Mouse (Mus musculus): ENCODE data around the gene Styxl1. TPM values are rescaled to one million over a fixed set of nuclear protein-coding genes. Genes with fewer than 3 reads are reported as not detected.
A peak's percentile ranks its signal among the peaks of the same experiment; 100 is the strongest.

Styxl1 gene
- polyA plus RNA-seq, 1 experiment from 2014 or later = 0.30 TPM

DNA sequence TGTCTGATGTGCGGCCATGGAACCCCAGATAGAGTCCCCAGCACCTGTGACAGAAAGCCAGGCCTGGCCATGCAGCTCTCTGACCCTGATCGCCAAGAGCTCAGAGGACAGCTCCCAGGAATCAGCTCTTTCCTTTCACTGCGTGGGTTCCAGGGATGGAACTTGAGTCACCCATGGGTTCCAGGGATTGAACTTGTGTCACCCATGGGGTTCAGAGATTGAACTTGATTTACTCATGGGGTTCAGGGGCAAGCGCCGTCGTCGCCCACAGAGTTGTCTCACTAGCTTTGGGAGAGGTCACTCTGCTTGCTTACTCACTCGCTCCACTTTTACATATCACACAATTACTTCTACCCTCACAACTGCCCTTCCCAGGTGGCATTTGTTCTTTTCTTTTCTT lies 57.1 kb downstream of the Styxl1 start:
- 92% methylated on average over 8 of the region's 8 CpGs for WGBS
- ATAC-seq = no peak
- Histone ChIP-seq H3K27me3 (replicated peaks) (no peaks in the 10 kb centered on the region), H3K4me1 (replicated peaks) (peaks cover 21% of the 10 kb centered on the region), H3K9ac (no peak overlapping the region), H3K9me3 (no peaks in the 10 kb centered on the region), H3K36me3 (0 out of 2 replicates have a peak, but pooled peaks cover 15% of the 10 kb centered on the region), H3K4me2 (replicated peaks) (no peak overlapping the region), H3K27ac (no peak overlapping the region), H3K4me3 (replicated peaks) (no peak overlapping the region)

DNA sequence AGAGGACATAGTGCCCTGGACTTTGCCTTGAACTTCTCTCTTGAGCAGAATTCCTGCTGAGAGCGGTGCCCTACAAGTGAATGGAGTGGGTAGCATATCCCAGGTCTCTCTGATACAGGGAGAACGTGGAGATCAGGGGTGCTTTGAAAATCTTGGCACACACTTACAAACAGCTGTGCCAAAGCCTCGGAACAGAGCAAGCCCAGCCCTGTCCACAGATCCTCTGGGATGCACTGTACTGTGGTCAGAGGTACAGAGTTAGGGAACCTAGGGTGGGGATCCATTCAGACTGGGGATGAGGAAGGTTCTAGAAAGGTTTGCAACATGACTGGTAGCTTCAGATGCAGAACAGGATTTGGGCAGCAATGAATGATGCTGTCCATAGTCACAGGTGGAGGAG lies 58.1 kb downstream of the Styxl1 start:
- H3K4me1 ChIP-seq (replicated peaks) = peaks cover 11% of the 10 kb centered on the region
- 74% methylated on average over 3 of the region's 3 CpGs for WGBS
- ATAC-seq = no peak
- 0 out of 2 replicates have a peak, but pooled peaks cover 18% of the 10 kb centered on the region for H3K36me3 ChIP-seq
- no peak overlapping the region for H3K4me3 ChIP-seq (replicated peaks)
- H3K4me2 ChIP-seq (replicated peaks) = no peak overlapping the region
- no peak overlapping the region for H3K9ac ChIP-seq
- H3K9me3 ChIP-seq = no peaks in the 10 kb centered on the region
- H3K27ac ChIP-seq = no peak overlapping the region
- H3K27me3 ChIP-seq (replicated peaks) = no peaks in the 10 kb centered on the region

DNA sequence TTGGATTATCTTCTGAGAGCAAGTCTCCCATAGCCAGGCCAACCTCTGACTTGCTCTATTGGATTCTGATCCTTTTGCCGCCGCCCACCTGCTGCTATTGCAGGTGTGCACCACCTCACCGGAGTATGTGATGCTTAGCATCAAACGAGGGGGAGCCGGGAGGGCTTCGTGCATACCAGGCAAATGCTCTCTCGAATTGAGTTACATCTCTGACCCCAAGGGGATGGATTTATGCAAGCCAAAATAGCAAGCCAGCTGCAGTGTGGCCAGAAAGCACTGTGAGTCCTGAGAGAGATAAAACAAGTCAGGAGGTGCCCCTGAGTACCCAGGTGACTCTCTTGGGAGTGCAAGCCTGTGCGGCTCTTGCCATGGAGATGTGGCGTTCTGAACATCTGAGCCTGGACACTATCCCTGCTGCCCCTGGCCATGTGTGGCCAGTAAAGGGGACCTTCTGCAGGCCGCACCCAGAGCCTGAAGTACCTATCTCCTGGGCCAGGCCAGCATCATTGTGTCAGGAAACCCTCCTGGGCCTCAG lies 58.5 kb downstream of the Styxl1 start:
- no peaks in the 10 kb centered on the region for H3K9me3 ChIP-seq
- 88% methylated on average over 10 of the region's 10 CpGs for WGBS
- no peak overlapping the region for H3K4me2 ChIP-seq (replicated peaks)

DNA sequence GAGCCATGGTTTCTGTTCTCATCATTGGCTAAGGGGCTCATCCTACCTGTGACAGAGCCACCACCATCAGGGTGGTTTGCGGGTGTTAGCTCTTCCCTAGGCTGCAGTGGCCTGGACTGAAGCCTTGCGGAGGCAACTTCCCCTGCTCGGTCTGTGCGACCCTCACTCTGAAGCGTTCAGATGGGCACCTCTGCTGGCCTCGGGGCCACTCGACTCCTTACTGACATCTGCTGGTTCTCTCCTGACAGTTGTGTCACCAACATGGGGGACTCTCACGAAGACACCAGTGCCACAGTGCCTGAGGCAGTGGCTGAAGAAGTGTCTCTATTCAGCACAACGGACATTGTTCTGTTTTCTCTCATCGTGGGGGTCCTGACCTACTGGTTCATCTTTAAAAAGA lies 62.6 kb downstream of the Styxl1 start:
- 62% methylated on average over 10 of the region's 10 CpGs for WGBS

More for the DNA sequence above, 58.5 kb downstream of the Styxl1 start:
- peaks cover 6% of the 10 kb centered on the region for H3K4me1 ChIP-seq (replicated peaks)
- H3K9ac ChIP-seq = no peak overlapping the region
- 0 out of 2 replicates have a peak, but pooled peaks cover 18% of the 10 kb centered on the region for H3K36me3 ChIP-seq
- H3K27ac ChIP-seq = no peak overlapping the region
- no peaks in the 10 kb centered on the region for H3K27me3 ChIP-seq (replicated peaks)
- no peak overlapping the region for H3K4me3 ChIP-seq (replicated peaks)
- ATAC-seq = no peak

DNA sequence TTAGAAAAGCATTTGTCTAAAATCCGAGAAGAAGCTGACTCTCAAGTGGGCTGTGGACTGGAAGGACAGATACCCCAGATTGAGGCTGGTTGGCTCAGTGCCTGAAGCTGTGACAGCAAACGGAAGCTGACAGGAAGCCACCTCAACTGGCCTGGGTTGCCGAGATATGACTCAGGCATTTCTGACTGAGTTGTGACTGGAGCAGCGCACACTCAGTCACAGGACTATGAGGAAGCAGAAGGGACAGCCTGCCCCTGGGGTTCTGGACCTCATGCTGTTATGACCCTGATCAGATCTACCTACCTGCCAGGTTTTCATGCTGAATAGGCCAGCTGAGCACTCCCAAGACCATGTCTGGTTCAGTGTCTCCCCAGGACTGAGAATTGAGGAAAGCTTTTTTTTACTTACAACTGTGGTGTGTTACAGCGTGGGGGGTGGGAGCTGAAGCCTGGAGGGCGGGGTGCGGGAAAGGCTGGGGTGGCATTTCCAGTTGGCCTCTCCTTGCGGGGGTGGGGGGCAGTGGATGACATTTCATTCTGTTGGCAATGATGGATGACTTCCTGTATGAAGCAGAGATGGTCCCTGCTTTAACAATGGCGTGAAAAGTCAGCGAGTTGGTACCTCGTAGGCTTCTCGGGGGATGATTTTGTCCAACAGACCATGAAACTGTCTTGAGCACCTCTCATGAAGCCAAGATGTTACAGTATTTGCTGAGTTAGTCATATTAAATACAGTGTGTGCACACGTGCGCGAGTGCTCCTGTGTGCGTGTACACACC lies 64.6 kb downstream of the Styxl1 start:
- no peak overlapping the region for H3K9ac ChIP-seq
- peaks cover 9% of the 10 kb centered on the region for H3K4me1 ChIP-seq (replicated peaks)
- H3K4me2 ChIP-seq (replicated peaks) = no peak overlapping the region
- H3K4me3 ChIP-seq (replicated peaks) = no peak overlapping the region
- H3K9me3 ChIP-seq = no peaks in the 10 kb centered on the region
- H3K36me3 ChIP-seq = 0 out of 2 replicates have a peak, but pooled peaks cover 14% of the 10 kb centered on the region
- H3K27ac ChIP-seq = no peak overlapping the region
- ATAC-seq = peak; percentile 75; the same call in 1 of the 2 replicates
- H3K27me3 ChIP-seq (replicated peaks) = no peaks in the 10 kb centered on the region
- WGBS = 61% methylated on average over 16 of the region's 16 CpGs

More for the DNA sequence above, 62.6 kb downstream of the Styxl1 start:
- no peaks in the 10 kb centered on the region for H3K9me3 ChIP-seq
- H3K27me3 ChIP-seq (replicated peaks) = no peaks in the 10 kb centered on the region
- H3K4me1 ChIP-seq (replicated peaks) = peaks cover 9% of the 10 kb centered on the region
- no peak overlapping the region for H3K9ac ChIP-seq
- H3K36me3 ChIP-seq = 0 out of 2 replicates have a peak, but pooled peaks cover 18% of the 10 kb centered on the region
- no peak for ATAC-seq
- H3K4me3 ChIP-seq (replicated peaks) = no peak overlapping the region
- no peak overlapping the region for H3K27ac ChIP-seq
- no peak overlapping the region for H3K4me2 ChIP-seq (replicated peaks)

DNA sequence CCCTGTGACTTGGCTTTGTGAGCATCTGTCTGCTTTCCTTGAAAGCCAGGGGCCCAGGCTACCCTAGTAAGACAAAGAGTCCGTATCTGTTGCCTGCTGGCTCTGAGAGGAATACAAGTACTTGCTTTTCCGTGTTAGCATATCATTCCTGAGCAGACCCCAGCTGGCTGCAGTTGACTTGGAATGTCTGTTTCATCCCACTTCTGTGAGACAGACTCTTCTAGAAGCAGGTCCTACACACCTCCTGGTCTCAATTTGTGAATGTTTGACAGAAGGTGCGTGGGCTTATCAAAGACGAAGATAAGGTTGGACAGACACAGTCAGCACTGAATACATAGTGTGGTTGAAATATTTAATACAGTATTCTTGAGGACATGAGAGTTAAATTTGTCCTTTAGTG lies 65.4 kb downstream of the Styxl1 start:
- 56% methylated on average over 4 of the region's 4 CpGs for WGBS
- H3K9ac ChIP-seq = no peak overlapping the region
- peaks cover 9% of the 10 kb centered on the region for H3K4me1 ChIP-seq (replicated peaks)
- no peak overlapping the region for H3K4me3 ChIP-seq (replicated peaks)
- H3K4me2 ChIP-seq (replicated peaks) = no peak overlapping the region
- H3K27ac ChIP-seq = no peak overlapping the region
- 0 out of 2 replicates have a peak, but pooled peaks cover 14% of the 10 kb centered on the region for H3K36me3 ChIP-seq
- no peaks in the 10 kb centered on the region for H3K27me3 ChIP-seq (replicated peaks)
- H3K9me3 ChIP-seq = no peaks in the 10 kb centered on the region
- no peak for ATAC-seq

DNA sequence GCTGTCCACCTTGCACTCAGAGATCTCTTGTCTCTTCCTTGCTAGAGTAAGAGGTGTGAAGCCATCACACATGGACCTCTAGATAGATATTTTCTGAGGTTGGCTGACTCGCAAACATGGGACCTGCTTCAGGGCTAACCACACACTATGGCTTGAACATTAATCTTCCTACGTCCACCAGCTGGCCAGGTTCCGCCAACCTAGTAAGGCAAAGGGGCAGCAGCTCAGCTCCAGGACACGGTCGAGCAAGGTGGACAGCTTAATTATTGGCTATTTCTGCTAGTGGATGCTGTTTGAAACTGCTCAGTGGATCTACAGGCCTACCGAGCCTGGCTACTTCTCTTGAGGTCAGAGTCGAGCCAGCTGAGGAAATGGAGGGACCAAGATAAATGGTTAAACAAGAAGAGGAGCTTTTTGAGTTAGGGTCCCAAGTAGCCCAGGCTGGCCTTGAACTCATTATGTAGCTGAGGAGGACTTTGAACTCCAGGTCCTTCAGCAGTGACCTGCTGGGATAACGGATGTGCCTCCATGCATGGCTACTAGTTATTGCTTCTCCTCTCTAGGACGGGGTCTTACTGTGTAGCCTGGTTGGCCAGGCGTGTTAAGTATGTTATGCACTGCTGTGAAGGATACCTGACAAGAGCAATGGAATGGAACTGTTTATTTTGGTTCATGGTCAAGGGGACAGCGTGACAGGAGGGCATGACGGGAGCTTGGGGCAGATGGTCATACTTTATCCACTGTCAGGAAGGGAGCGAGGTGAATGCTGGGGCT lies 66.4 kb downstream of the Styxl1 start:
- Histone ChIP-seq H3K36me3 (0 out of 2 replicates have a peak, but pooled peaks cover 7% of the 10 kb centered on the region), H3K4me3 (replicated peaks) (no peak overlapping the region), H3K4me2 (replicated peaks) (no peak overlapping the region), H3K4me1 (replicated peaks) (peaks cover 9% of the 10 kb centered on the region), H3K9me3 (no peaks in the 10 kb centered on the region), H3K27ac (no peak overlapping the region), H3K27me3 (replicated peaks) (no peaks in the 10 kb centered on the region), H3K9ac (no peak overlapping the region)
- 89% methylated on average over 13 of the region's 13 CpGs for WGBS
- ATAC-seq = no peak

DNA sequence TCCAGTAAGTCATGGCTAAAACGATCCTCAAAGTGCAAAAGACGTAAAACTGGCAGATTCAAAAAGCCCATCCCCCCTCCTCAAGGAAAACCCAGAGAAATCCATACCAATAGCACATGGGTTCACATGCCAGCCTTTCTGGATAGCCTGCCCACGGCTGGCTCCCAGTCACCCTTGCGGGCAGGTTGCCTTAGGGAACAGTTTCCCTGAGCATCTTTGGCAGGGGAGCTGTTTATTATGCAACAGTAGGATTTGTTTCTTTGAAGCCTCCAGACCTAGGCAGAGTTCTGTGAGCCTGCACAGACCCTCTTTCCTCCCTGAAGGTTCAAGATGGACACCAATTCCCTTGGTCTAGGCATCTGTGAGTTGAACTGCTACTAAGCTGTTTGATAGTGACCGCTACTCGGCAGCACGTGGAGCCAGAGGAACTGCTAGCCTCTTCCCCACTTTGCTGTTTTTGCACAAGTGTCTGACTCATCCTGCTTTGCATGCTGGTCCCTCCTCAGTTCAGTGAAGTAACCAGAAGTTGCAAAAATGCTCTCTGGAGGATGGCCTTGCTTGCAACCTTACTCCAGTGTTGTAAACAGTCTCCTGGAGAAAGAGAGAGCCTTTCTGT lies 67.5 kb downstream of the Styxl1 start:
- Histone ChIP-seq H3K36me3 (no peaks in the 10 kb centered on the region), H3K27ac (no peak overlapping the region), H3K4me2 (replicated peaks) (no peak overlapping the region), H3K27me3 (replicated peaks) (no peaks in the 10 kb centered on the region), H3K9ac (no peak overlapping the region), H3K4me1 (replicated peaks) (peaks cover 9% of the 10 kb centered on the region), H3K4me3 (replicated peaks) (no peak overlapping the region), H3K9me3 (no peaks in the 10 kb centered on the region)
- no peak for ATAC-seq
- WGBS = 74% methylated on average over 7 of the region's 7 CpGs

DNA sequence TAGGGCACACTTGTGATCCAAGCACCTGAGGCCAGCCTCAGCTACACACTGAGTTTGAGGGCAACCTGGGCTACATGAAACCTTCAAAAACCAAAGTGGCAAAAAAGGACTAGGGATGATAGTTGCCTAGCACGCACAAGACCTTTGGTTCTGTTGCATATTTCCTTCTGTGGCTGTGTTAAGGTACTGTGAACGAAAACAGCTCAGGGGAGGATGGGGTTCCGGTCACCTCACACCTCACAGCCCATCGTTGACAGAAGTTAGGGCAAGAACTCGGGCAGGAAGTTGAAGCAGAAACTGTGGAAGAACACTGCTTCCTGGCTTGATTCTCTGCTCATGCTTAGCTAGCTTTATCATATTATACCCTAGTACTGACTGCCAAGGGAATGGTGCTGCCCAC lies 68.5 kb downstream of the Styxl1 start:
- peaks cover 9% of the 10 kb centered on the region for H3K4me1 ChIP-seq (replicated peaks)
- no peaks in the 10 kb centered on the region for H3K36me3 ChIP-seq
- H3K27ac ChIP-seq = no peak overlapping the region
- no peak overlapping the region for H3K9ac ChIP-seq
- H3K4me2 ChIP-seq (replicated peaks) = no peak overlapping the region
- no peak for ATAC-seq
- H3K9me3 ChIP-seq = no peaks in the 10 kb centered on the region
- H3K27me3 ChIP-seq (replicated peaks) = no peaks in the 10 kb centered on the region
- no peak overlapping the region for H3K4me3 ChIP-seq (replicated peaks)
- WGBS = 91% methylated on average over 5 of the region's 5 CpGs

DNA sequence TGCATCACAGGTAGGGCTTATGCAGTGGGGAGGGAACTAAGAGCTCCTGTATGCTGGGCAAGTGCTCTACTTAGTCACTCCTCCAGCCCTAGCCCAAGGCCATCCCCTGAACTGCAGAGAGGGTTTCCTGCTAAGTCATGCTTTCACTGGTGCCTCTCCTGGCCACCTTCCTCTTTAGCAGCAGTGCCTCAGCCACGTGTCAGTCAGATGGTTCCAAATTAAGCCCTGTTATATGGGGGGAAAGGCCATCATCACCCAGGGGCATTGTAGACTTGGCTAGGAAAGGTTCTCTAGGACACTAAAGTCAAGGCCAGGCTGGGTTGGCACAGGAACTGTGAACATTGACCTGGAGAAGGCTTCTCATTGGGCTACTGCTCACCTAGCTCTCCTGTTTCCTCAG lies 70.3 kb downstream of the Styxl1 start:
- Histone ChIP-seq H3K27me3 (replicated peaks) (no peaks in the 10 kb centered on the region), H3K9me3 (no peaks in the 10 kb centered on the region), H3K9ac (no peak overlapping the region), H3K36me3 (no peaks in the 10 kb centered on the region), H3K27ac (no peak overlapping the region), H3K4me2 (replicated peaks) (no peak overlapping the region), H3K4me3 (replicated peaks) (no peak overlapping the region), H3K4me1 (replicated peaks) (0 out of 2 replicates have a peak, but pooled peaks cover 5% of the 10 kb centered on the region)
- no peak for ATAC-seq
- 71% methylated on average over 1 of the region's 1 CpGs for WGBS

DNA sequence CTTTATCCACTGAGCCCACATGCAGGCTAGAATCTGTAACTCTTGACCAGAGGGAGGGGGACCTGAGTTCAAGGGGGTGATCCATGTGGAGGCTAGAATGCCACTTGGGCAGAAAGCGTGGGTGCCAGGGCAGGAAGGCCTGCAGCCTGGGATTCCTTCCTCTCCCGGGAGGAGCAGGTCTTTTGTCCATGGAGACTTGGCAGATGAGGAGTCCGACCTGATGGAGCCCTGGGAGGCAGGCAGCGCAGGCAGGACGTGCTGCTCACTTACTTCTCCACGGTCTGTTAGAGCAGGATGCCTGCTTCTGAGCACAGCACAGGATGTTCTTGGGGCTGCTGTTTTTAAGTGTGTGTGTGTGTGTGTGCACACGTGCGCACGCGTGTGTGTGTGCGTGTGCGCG lies 71.1 kb downstream of the Styxl1 start:
- Histone ChIP-seq H3K9ac (no peak overlapping the region), H3K27ac (no peak overlapping the region), H3K4me1 (replicated peaks) (no peaks in the 10 kb centered on the region), H3K27me3 (replicated peaks) (no peaks in the 10 kb centered on the region), H3K36me3 (no peaks in the 10 kb centered on the region), H3K4me3 (replicated peaks) (no peak overlapping the region), H3K9me3 (no peaks in the 10 kb centered on the region), H3K4me2 (replicated peaks) (no peak overlapping the region)
- WGBS = 95% methylated on average over 13 of the region's 13 CpGs
- ATAC-seq = no peak

DNA sequence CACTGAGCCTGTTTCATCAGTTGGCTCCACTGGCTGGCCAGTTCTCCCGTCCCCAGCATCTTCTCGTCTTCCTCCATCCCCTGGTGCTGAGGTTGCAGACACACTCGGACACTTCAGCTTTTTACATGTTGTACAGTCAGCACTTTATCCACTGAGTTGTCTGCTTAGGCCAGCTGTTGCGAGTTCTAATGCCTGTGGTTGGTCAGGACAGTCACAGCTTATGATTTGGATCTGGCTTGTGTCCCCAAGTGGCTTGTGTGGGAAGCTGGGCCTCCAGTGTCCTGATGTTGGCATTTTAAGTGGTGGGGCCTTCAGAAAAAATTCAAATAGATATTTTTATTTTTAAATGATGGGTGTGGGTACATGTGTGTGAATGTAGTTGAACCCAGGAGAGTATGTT lies 72.8 kb downstream of the Styxl1 start:
- ATAC-seq = no peak

More for the DNA sequence above, 72.8 kb downstream of the Styxl1 start:
- Histone ChIP-seq H3K27ac (no peak overlapping the region), H3K4me3 (replicated peaks) (no peak overlapping the region), H3K4me1 (replicated peaks) (no peaks in the 10 kb centered on the region), H3K27me3 (replicated peaks) (no peaks in the 10 kb centered on the region), H3K36me3 (no peaks in the 10 kb centered on the region), H3K4me2 (replicated peaks) (no peak overlapping the region), H3K9me3 (no peaks in the 10 kb centered on the region), H3K9ac (no peak overlapping the region)
- WGBS = 89% methylated on average over 4 of the region's 4 CpGs

Measured in intestine, embryonic 15.5 days (tissue).